Mouse (Mus musculus) midbrain, embryonic 13.5 days (tissue): ENCODE results near the gene Bcat1. TPM values are rescaled to one million over a fixed set of nuclear protein-coding genes. Genes with fewer than 3 reads are reported as not detected.

Source experiments
- ATAC-seq: fragments of 200-750 bp; cut with Nextera tagmentation; 2 replicates; pipeline ENCODE4 v1.8.0; 2017; ENCODE audit warnings: mild to moderate bottlenecking, moderate TSS enrichment, moderate library complexity
- H3K27ac ChIP-seq: fragments of 300-500 bp; sonication (generic); 2 replicates; pipeline ENCODE4 v1.5.1; 2015; ENCODE audit warnings: inconsistent platforms, mild to moderate bottlenecking, moderate library complexity
- H3K27me3 ChIP-seq: fragments of 300-500 bp; sonication (generic); 2 replicates; pipeline ENCODE4 v1.6.1; 2015; ENCODE audit warnings: mild to moderate bottlenecking, inconsistent platforms
- H3K36me3 ChIP-seq: fragments of 300-500 bp; sonication (generic); 2 replicates; pipeline ENCODE4 v1.6.1; 2015; ENCODE audit warnings: mild to moderate bottlenecking, inconsistent platforms
- H3K4me1 ChIP-seq: fragments of 300-500 bp; sonication (generic); replicated peaks from 2 replicates; pipeline ENCODE4 v1.6.1; 2015; ENCODE audit warnings: inconsistent platforms
- H3K4me2 ChIP-seq: fragments of 300-500 bp; sonication (generic); replicated peaks from 2 replicates; pipeline ENCODE4 v1.6.1; 2015; ENCODE audit warnings: moderate library complexity, mild to moderate bottlenecking, inconsistent platforms
- H3K4me3 ChIP-seq: fragments of 300-500 bp; sonication (generic); replicated peaks from 2 replicates; pipeline ENCODE4 v1.5.1; 2015; ENCODE audit warnings: mild to moderate bottlenecking, inconsistent platforms
- H3K9ac ChIP-seq: fragments of 300-500 bp; sonication (generic); replicated peaks from 2 replicates; pipeline ENCODE4 v1.6.1; 2015; ENCODE audit warnings: mild to moderate bottlenecking, inconsistent platforms
- H3K9me3 ChIP-seq: fragments of 300-500 bp; sonication (generic); 2 replicates; pipeline ENCODE4 v1.6.1; 2016; ENCODE audit warnings: mild to moderate bottlenecking, inconsistent platforms
- WGBS: fragments of 180-500 bp; shearing (Covaris S2); methylation state at CpG from one replicate; pipeline ENCODE4 v1.1.7; 2015; 5-methylcytosine and 5-hydroxymethylcytosine counted together
- polyA plus RNA-seq: library from polyadenylated mRNA; unstranded; fragments of >200 nt; fragmentation: Nextera tagmentation; extraction: Ambion mirVana; gene quantifications from 2 replicates; pipeline ENCODE4 v1.2.1, GENCODE M21; 2015

The Bcat1 gene
- polyA plus RNA-seq: 109 and 116 TPM in 2 replicates

GRCm38 (mm10) chr6:145075548-145076224 lies at the start of gene Bcat1:
Gene Bcat1 (minus strand): TSS chr6:145076184.
- peaks cover 14% of the 10 kb centered on the region for H3K4me1 ChIP-seq
- H3K4me3 ChIP-seq: peak within 1 kb of the TSS; percentile 61
- H3K4me2 ChIP-seq: peak within 1 kb of the TSS; percentile 94
- no peaks in the 10 kb centered on the region for H3K9me3 ChIP-seq
- peaks cover 5% of the 10 kb centered on the region for H3K27me3 ChIP-seq
- WGBS: 1% methylated on average over 39 of the region's 39 CpGs
- no peaks in the 10 kb centered on the region for H3K36me3 ChIP-seq
- H3K9ac ChIP-seq: peak within 1 kb of the TSS; percentile 68
- 0 out of 2 replicates have a peak within 1 kb of the TSS, but pooled peaks have one; percentile 3 for H3K27ac ChIP-seq
- peak; percentile 86 for ATAC-seq

- Histone ChIP-seq H3K9ac (no peak overlapping the region), H3K4me2 (no peak overlapping the region), H3K36me3 (no peaks in the 10 kb centered on the region), H3K27ac (no peak overlapping the region), H3K4me1 (no peaks in the 10 kb centered on the region; the same call in 1 of the 2 replicates), H3K9me3 (no peaks in the 10 kb centered on the region; the same call in 1 of the 2 replicates), H3K4me3 (no peak overlapping the region), H3K27me3 (peaks cover 4% of the 10 kb centered on the region; the same call in 1 of the 2 replicates)
- WGBS: 65% methylated on average over 7 of the region's 7 CpGs
- no peak for ATAC-seq
Measured at GRCm38 (mm10) chr6:145125591-145126113, 49.7 kb upstream of the Bcat1 start.

GRCm38 (mm10) chr6:145124621-145125020 lies 48.6 kb upstream of the Bcat1 start:
- 67% methylated on average over 1 of the region's 1 CpGs for WGBS
- ATAC-seq: no peak

GRCm38 (mm10) chr6:145123136-145124060 lies 47.4 kb upstream of the Bcat1 start:
- peaks cover 10% of the 10 kb centered on the region; the same call in 1 of the 2 replicates for H3K27me3 ChIP-seq
- no peak overlapping the region for H3K9ac ChIP-seq
- no peak overlapping the region for H3K4me2 ChIP-seq
- no peak for ATAC-seq
- no peak overlapping the region for H3K27ac ChIP-seq
- H3K4me3 ChIP-seq: no peak overlapping the region
- H3K36me3 ChIP-seq: no peaks in the 10 kb centered on the region
- H3K9me3 ChIP-seq: no peaks in the 10 kb centered on the region; the same call in 1 of the 2 replicates
- H3K4me1 ChIP-seq: no peaks in the 10 kb centered on the region; the same call in 1 of the 2 replicates
- 86% methylated on average over 11 of the region's 11 CpGs for WGBS

More at GRCm38 (mm10) chr6:145124621-145125020, 48.6 kb upstream of the Bcat1 start:
- peaks cover 4% of the 10 kb centered on the region; the same call in 1 of the 2 replicates for H3K27me3 ChIP-seq
- H3K36me3 ChIP-seq: no peaks in the 10 kb centered on the region
- no peaks in the 10 kb centered on the region; the same call in 1 of the 2 replicates for H3K4me1 ChIP-seq
- no peak overlapping the region for H3K4me3 ChIP-seq
- H3K9me3 ChIP-seq: no peaks in the 10 kb centered on the region; the same call in 1 of the 2 replicates
- no peak overlapping the region for H3K27ac ChIP-seq
- no peak overlapping the region for H3K9ac ChIP-seq
- no peak overlapping the region for H3K4me2 ChIP-seq

- WGBS: 39% methylated on average over 8 of the region's 8 CpGs
- H3K9ac ChIP-seq: no peak overlapping the region
- no peak overlapping the region for H3K4me2 ChIP-seq
- H3K27me3 ChIP-seq: peaks cover 10% of the 10 kb centered on the region; the same call in 1 of the 2 replicates
- H3K27ac ChIP-seq: no peak overlapping the region
- H3K4me1 ChIP-seq: no peaks in the 10 kb centered on the region; the same call in 1 of the 2 replicates
- no peaks in the 10 kb centered on the region for H3K36me3 ChIP-seq
- ATAC-seq: no peak
- H3K9me3 ChIP-seq: no peaks in the 10 kb centered on the region; the same call in 1 of the 2 replicates
- no peak overlapping the region for H3K4me3 ChIP-seq
Measured at GRCm38 (mm10) chr6:145122423-145123059, 46.6 kb upstream of the Bcat1 start.

GRCm38 (mm10) chr6:145121590-145122420 lies 45.8 kb upstream of the Bcat1 start:
- no peak overlapping the region for H3K4me2 ChIP-seq
- H3K4me1 ChIP-seq: peaks cover 2% of the 10 kb centered on the region
- H3K9me3 ChIP-seq: no peaks in the 10 kb centered on the region
- H3K4me3 ChIP-seq: no peak overlapping the region
- 44% methylated on average over 21 of the region's 21 CpGs for WGBS
- H3K27me3 ChIP-seq: peaks cover 10% of the 10 kb centered on the region; the same call in 1 of the 2 replicates
- H3K9ac ChIP-seq: no peak overlapping the region
- no peak for ATAC-seq
- no peak overlapping the region for H3K27ac ChIP-seq
- no peaks in the 10 kb centered on the region for H3K36me3 ChIP-seq

- no peak for ATAC-seq
- H3K27me3 ChIP-seq: peaks cover 10% of the 10 kb centered on the region; the same call in 1 of the 2 replicates
- H3K9ac ChIP-seq: no peak overlapping the region
- H3K4me1 ChIP-seq: peaks cover 10% of the 10 kb centered on the region
- no peaks in the 10 kb centered on the region for H3K9me3 ChIP-seq
- no peaks in the 10 kb centered on the region for H3K36me3 ChIP-seq
- no peak overlapping the region for H3K4me3 ChIP-seq
- H3K4me2 ChIP-seq: no peak overlapping the region
- WGBS: 59% methylated on average over 18 of the region's 18 CpGs
- no peak overlapping the region for H3K27ac ChIP-seq
Measured at GRCm38 (mm10) chr6:145120787-145121589, 45.0 kb upstream of the Bcat1 start.

GRCm38 (mm10) chr6:145120086-145120485 lies 44.1 kb upstream of the Bcat1 start:
- Histone ChIP-seq H3K4me2 (no peak overlapping the region), H3K9me3 (no peaks in the 10 kb centered on the region), H3K36me3 (no peaks in the 10 kb centered on the region), H3K9ac (no peak overlapping the region), H3K4me1 (peaks cover 13% of the 10 kb centered on the region), H3K27me3 (peaks cover 10% of the 10 kb centered on the region; the same call in 1 of the 2 replicates), H3K27ac (no peak overlapping the region), H3K4me3 (no peak overlapping the region)
- no peak for ATAC-seq
- WGBS: 80% methylated on average over 2 of the region's 2 CpGs

GRCm38 (mm10) chr6:145116098-145116672 lies 40.2 kb upstream of the Bcat1 start:
- Histone ChIP-seq H3K4me3 (no peak overlapping the region), H3K27ac (peak overlapping the region; percentile 45; the same call in 1 of the 2 replicates), H3K9me3 (no peaks in the 10 kb centered on the region), H3K36me3 (no peaks in the 10 kb centered on the region), H3K27me3 (peaks cover 10% of the 10 kb centered on the region; the same call in 1 of the 2 replicates), H3K9ac (no peak overlapping the region; the same call in 1 of the 2 replicates), H3K4me1 (peaks cover 13% of the 10 kb centered on the region), H3K4me2 (peak overlapping the region; percentile 13; the same call in 1 of the 2 replicates)
- ATAC-seq: peak; percentile 85
- 7% methylated on average over 4 of the region's 4 CpGs for WGBS
